Mouse (Mus musculus): ENCODE results near the gene Adgrl3.

DNA sequence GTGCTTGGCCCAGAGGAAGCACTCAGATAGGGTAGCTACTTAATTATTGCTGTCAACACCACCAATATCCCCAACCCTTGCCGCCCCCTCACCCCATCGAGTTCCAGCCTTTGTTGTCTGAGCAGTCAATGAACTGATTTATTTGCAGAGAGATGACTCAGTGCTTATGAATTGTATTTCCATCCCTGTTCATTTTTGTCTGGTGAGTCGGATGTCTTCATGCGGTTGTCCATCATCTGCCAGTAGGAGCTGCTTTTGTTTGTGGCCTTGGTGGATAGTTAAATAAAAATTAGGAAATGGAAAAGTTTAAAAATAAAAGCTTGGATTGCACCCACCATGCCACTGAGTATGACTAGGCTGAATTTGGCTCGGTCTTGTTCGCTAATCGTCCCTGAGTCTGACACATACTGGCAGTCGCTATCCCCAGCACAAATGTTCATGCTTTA, 344.3 kb downstream of the Adgrl3 start:
- TF ChIP-seq CTCF (IDR thresholded peaks at IDR 0.05; ENCODE audit: low read depth) (no peak), EP300 (IDR thresholded peaks at IDR 0.05; ENCODE audit: low read depth) (no peak)

All from heart, postnatal 0 days (tissue).